Mouse (Mus musculus) thymus, adult 2 months (tissue): Measurements from ENCODE around the gene Ehd4. TPM values are rescaled to one million over a fixed set of nuclear protein-coding genes. Genes with fewer than 3 reads are reported as not detected.
A peak's percentile ranks its signal among the peaks of the same experiment; 100 is the strongest.

ENCODE experiments used
- DNase-seq: peaks from one replicate; pipeline ENCODE4 v3.0.0; 2021
- H3K27ac ChIP-seq: fragments of 200-500 bp; 2 replicates; pipeline ENCODE4 v1.5.1; 2012; ENCODE audit warnings: low read length, control low read depth; ENCODE audit not compliant: control insufficient read depth, insufficient read depth
- H3K27me3 ChIP-seq: fragments of 200-500 bp; 2 replicates; pipeline ENCODE4 v1.6.1; 2012; ENCODE audit warnings: mild to moderate bottlenecking, low read length, moderate library complexity, mixed read lengths; ENCODE audit not compliant: control insufficient read depth, insufficient read depth
- H3K36me3 ChIP-seq: fragments of 200-500 bp; 2 replicates; pipeline ENCODE4 v1.6.1; 2012; ENCODE audit warnings: mild to moderate bottlenecking, low read length, moderate library complexity; ENCODE audit not compliant: control insufficient read depth, insufficient read depth
- H3K4me1 ChIP-seq: fragments of 200-500 bp; replicated peaks from 2 replicates; pipeline ENCODE4 v1.6.1; 2012; ENCODE audit warnings: low read length; ENCODE audit not compliant: control insufficient read depth, insufficient read depth
- H3K4me3 ChIP-seq: fragments of 200-500 bp; 2 replicates; pipeline ENCODE4 v1.5.1; 2012; ENCODE audit warnings: mild to moderate bottlenecking, low read length, control low read depth, moderate library complexity; ENCODE audit not compliant: control insufficient read depth, insufficient read depth
- CTCF ChIP-seq: fragments of 200-500 bp; IDR thresholded peaks from 2 replicates; pipeline ENCODE4 v1.5.1; 2012; ENCODE audit warnings: mild to moderate bottlenecking, control low read depth, low read length, moderate library complexity, borderline replicate concordance; ENCODE audit not compliant: control insufficient read depth, poor library complexity, insufficient read depth; ENCODE audit errors: extremely low read depth
- POLR2A ChIP-seq: fragments of 200-500 bp; IDR thresholded peaks from 2 replicates; pipeline ENCODE4 v1.6.1; 2012; ENCODE audit warnings: mild to moderate bottlenecking, low read length, control low read depth, moderate library complexity; ENCODE audit not compliant: control insufficient read depth, poor library complexity, insufficient read depth; ENCODE audit errors: extremely low read depth
- WGBS: fragments of 180-500 bp; shearing (Covaris S2); methylation state at CpG from one replicate; pipeline ENCODE4 v1.1.7; 2018; 5-methylcytosine and 5-hydroxymethylcytosine counted together
- polyA plus RNA-seq: library from polyadenylated mRNA; depleted of rRNA; stranded (reverse); fragments of >200 nt; gene quantifications from 2 replicates; pipeline ENCODE4 v1.2.3, GENCODE M21; 2012

Gene Ehd4
- polyA plus RNA-seq, 1 experiment, result 24.3 TPM

- TF ChIP-seq POLR2A, result no peak
- TF ChIP-seq CTCF, result no peak
- WGBS, result 96% methylated on average over 3 of the region's 3 CpGs
- Histone ChIP-seq H3K27me3 (no peaks in the 10 kb centered on the region), H3K27ac (no peak overlapping the region), H3K4me1 (no peaks in the 10 kb centered on the region), H3K4me3 (no peak overlapping the region), H3K36me3 (no peaks in the 10 kb centered on the region)
- no peak for DNase-seq
Measured at GRCm38 (mm10) chr2:120087391-120087790, 67.0 kb downstream of the Ehd4 start.

- H3K27me3 ChIP-seq, result no peaks in the 10 kb centered on the region
- H3K4me1 ChIP-seq, result no peaks in the 10 kb centered on the region
- no peak for DNase-seq
- no peak overlapping the region for H3K4me3 ChIP-seq
- no peaks in the 10 kb centered on the region for H3K36me3 ChIP-seq
- TF ChIP-seq CTCF (no peak), POLR2A (no peak)
- WGBS, result 97% methylated on average over 3 of the region's 3 CpGs
- H3K27ac ChIP-seq, result no peak overlapping the region
Measured at GRCm38 (mm10) chr2:120086038-120086437, 68.4 kb downstream of the Ehd4 start.

GRCm38 (mm10) chr2:120084593-120085361, 69.6 kb downstream of the Ehd4 start:
- TF ChIP-seq POLR2A (no peak), CTCF (no peak)
- 87% methylated on average over 14 of the region's 14 CpGs for WGBS
- no peak for DNase-seq
- H3K4me3 ChIP-seq, result no peak overlapping the region
- no peaks in the 10 kb centered on the region for H3K36me3 ChIP-seq
- no peak overlapping the region for H3K27ac ChIP-seq
- no peaks in the 10 kb centered on the region for H3K4me1 ChIP-seq
- no peaks in the 10 kb centered on the region for H3K27me3 ChIP-seq

GRCm38 (mm10) chr2:120082416-120082815, 72.0 kb downstream of the Ehd4 start:
- TF ChIP-seq CTCF (no peak), POLR2A (no peak)
- 98% methylated on average over 2 of the region's 2 CpGs for WGBS
- Histone ChIP-seq H3K4me3 (no peak overlapping the region), H3K4me1 (no peaks in the 10 kb centered on the region), H3K36me3 (no peaks in the 10 kb centered on the region), H3K27ac (no peak overlapping the region), H3K27me3 (no peaks in the 10 kb centered on the region)
- no peak for DNase-seq

- WGBS, result 4% methylated on average over 36 of the region's 36 CpGs
- Histone ChIP-seq H3K4me3 (0 out of 2 replicates have a peak overlapping the region, but pooled peaks have one; percentile 12), H3K27ac (no peak overlapping the region), H3K36me3 (no peaks in the 10 kb centered on the region), H3K27me3 (no peaks in the 10 kb centered on the region), H3K4me1 (0 out of 2 replicates have a peak, but pooled peaks cover 4% of the 10 kb centered on the region)
- TF ChIP-seq CTCF, result peak; percentile 58; the same call in 1 of the 2 replicates
- no peak for TF ChIP-seq POLR2A
- peak; percentile 50 for DNase-seq
Measured at GRCm38 (mm10) chr2:120076076-120076705, 78.2 kb downstream of the Ehd4 start.

GRCm38 (mm10) chr2:120074096-120074495, 80.3 kb downstream of the Ehd4 start:
- TF ChIP-seq CTCF (no peak), POLR2A (no peak)
- Histone ChIP-seq H3K4me1 (0 out of 2 replicates have a peak, but pooled peaks cover 4% of the 10 kb centered on the region), H3K4me3 (no peak overlapping the region), H3K36me3 (no peaks in the 10 kb centered on the region), H3K27ac (no peak overlapping the region), H3K27me3 (no peaks in the 10 kb centered on the region)
- DNase-seq, result no peak
- WGBS, result over 99% methylated on average over 4 of the region's 4 CpGs
